Mouse (Mus musculus) spleen, adult 2 months (tissue): ENCODE measurements around the gene Usp24.

ENCODE experiments used
- CTCF ChIP-seq: fragments of 200-500 bp; IDR thresholded peaks from 2 replicates; pipeline ENCODE4 v1.5.1; 2011; ENCODE audit warnings: mild to moderate bottlenecking, inconsistent platforms; ENCODE audit not compliant: insufficient read depth, insufficient read length, insufficient replicate concordance; ENCODE audit errors: extremely low read depth
- POLR2A ChIP-seq: fragments of 200-500 bp; IDR thresholded peaks from 2 replicates; pipeline ENCODE4 v1.6.1; 2011; ENCODE audit warnings: low read depth, low read length, inconsistent platforms

- TF ChIP-seq POLR2A (no peak), CTCF (no peak)
These were observed 119.4 kb downstream of the Usp24 start for GRCm38 (mm10) chr4:106435426-106435825.
